Mouse (Mus musculus) testis, adult 2 months (tissue): ENCODE results near the gene Thbs4.

ENCODE experiments used
- CTCF ChIP-seq: fragments of 200-500 bp; IDR thresholded peaks from 2 replicates; pipeline ENCODE4 v1.5.1; 2012; ENCODE audit warnings: low read depth, mild to moderate bottlenecking, inconsistent platforms, low read length, moderate library complexity; ENCODE audit not compliant: control insufficient read depth, insufficient read depth, insufficient replicate concordance
- POLR2A ChIP-seq: fragments of 200-500 bp; IDR thresholded peaks from 2 replicates; pipeline ENCODE4 v1.6.1; 2012; ENCODE audit warnings: low read depth, mild to moderate bottlenecking, inconsistent platforms, low read length, moderate library complexity; ENCODE audit not compliant: control insufficient read depth

DNA sequence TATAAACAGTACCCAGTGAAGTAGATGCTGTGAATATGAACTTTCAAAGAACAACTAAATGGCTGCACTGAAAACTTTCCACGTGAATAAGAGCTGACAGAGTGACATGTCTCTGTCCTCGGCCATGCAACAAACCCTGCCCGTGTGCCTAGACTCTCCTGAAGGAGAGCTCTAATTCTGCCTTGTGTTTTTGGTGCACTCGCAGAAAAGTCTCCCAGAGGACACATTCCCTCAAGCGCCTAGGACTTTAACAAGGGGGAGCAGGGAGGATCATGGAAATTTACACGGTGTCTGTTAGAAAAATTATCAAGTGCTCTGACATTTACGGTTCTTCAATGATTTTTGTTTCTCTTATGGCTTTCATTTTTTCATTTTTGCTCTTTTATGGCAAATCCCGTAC is 13.7 kb downstream of the Thbs4 start:
- no peak for TF ChIP-seq POLR2A
- TF ChIP-seq CTCF = no peak
